Mouse (Mus musculus): Measurements from ENCODE around the gene Rpl18a. TPM values are rescaled to one million over a fixed set of nuclear protein-coding genes. Genes with fewer than 3 reads are reported as not detected.
A peak's percentile ranks its signal among the peaks of the same experiment; 100 is the strongest.

Rpl18a gene
- 6,537 and 6,664 TPM in 2 replicates for total RNA-seq (2014; fragmentation: Nextera tagmentation)
- 1,763 and 2,438 TPM in 2 replicates for total RNA-seq (2017)

DNA sequence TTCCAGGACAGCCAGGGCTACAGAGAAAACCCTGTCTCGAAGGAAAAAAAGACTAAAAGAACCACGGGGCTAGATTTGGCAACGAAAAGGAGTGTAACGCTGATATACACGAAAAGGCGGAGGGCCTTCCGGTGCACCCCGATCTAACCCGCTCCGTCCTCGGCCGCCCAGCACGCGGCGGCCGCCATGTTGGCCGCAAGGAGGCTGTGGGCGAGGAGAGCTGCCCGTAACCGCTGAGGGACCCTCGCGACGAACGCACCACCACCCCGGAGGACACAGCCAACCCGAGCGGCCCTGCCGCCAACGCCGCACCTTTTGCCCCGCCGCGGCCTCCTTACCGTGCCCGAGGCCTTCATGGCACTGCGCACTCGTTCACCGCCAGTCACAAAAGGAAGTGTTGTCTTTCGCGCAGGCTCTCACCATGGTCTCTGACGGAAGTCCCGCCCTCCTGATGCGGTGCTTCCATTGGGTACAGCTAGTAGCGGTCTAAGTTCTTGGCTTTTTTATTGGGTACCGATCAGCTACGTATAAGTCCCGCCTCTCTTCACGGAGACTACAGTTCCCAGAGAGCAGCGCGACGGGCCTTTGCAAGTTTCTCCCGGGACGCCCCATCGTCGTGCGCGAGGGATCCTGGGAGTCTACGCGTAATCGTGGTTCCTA, at the start of gene Rpl18a:
Gene Rpl18a, minus strand, starts transcription at position 392 of the 660 bp plus-strand sequence.
- ATAC-seq (replicated peaks; ENCODE audit: low FRiP score, low TSS enrichment, poor library complexity, severe bottlenecking), result peak; percentile 85

GRCm38 (mm10) chr8:70943187-70943586, 46.0 kb upstream of the Rpl18a start:
- ATAC-seq (replicated peaks; ENCODE audit: low FRiP score, low TSS enrichment, poor library complexity, severe bottlenecking), result no peak

- ATAC-seq (replicated peaks; ENCODE audit: low FRiP score, low TSS enrichment, poor library complexity, severe bottlenecking), result no peak
Observed at GRCm38 (mm10) chr8:70941478-70941877, 44.3 kb upstream of the Rpl18a start.

DNA sequence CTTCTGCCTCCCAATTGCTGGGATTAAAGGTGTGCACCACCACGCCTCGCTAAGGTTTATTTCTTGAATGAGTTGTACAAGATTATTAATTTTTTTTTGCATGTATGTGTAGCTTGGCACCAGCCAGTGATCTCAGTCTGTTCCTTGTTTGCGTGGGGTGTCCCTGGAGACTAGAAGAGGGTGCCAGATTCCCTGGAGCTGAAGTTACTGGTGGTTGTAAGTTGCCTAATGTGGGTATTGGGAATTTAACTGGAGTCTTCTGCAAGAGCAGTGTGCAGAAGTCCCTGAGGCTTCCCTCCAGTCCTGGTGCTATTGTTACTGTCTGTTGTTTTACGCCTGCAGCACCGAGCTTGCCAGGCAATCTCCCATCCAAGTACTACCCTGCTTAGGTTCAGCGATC, 40.0 kb upstream of the Rpl18a start:
- no peak for ATAC-seq (replicated peaks; ENCODE audit: low FRiP score, low TSS enrichment, poor library complexity, severe bottlenecking)

- ATAC-seq (replicated peaks; ENCODE audit: low FRiP score, low TSS enrichment, poor library complexity, severe bottlenecking), result no peak
Observed at GRCm38 (mm10) chr8:70934786-70935185, 37.6 kb upstream of the Rpl18a start.

DNA sequence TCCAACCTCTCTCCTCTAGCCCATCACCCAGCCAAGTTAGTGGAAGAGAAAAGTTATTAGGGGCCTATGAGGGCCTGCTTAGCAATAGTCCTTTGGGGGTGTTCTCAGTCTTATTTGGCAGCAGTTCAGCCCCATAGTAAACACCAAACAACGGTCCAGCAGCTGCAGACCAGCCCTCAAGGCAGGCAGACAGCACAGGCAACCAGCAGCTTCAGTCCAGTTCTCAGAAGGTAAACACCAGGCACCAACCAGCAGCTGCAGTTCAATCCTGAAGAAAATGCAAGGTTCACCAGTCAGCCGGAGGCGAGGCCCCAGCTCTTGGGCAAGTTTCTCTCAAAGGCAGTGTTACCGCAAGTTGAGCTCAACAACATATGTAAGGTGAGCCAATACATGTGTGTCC, 35.8 kb upstream of the Rpl18a start:
- no peak for ATAC-seq (replicated peaks; ENCODE audit: low FRiP score, low TSS enrichment, poor library complexity, severe bottlenecking)

GRCm38 (mm10) chr8:70931731-70932130, 34.5 kb upstream of the Rpl18a start:
- ATAC-seq (replicated peaks; ENCODE audit: low FRiP score, low TSS enrichment, poor library complexity, severe bottlenecking), result no peak

- no peak for ATAC-seq (replicated peaks; ENCODE audit: low FRiP score, low TSS enrichment, poor library complexity, severe bottlenecking)
Observed at GRCm38 (mm10) chr8:70928778-70929322, 31.6 kb upstream of the Rpl18a start.

- no peak for ATAC-seq (replicated peaks; ENCODE audit: low FRiP score, low TSS enrichment, poor library complexity, severe bottlenecking)
Observed at GRCm38 (mm10) chr8:70928096-70928495, 30.9 kb upstream of the Rpl18a start.

- ATAC-seq (replicated peaks; ENCODE audit: low FRiP score, low TSS enrichment, poor library complexity, severe bottlenecking), result no peak
Observed at GRCm38 (mm10) chr8:70926396-70926795, 29.2 kb upstream of the Rpl18a start.

GRCm38 (mm10) chr8:70925754-70926153, 28.5 kb upstream of the Rpl18a start:
- ATAC-seq (replicated peaks; ENCODE audit: low FRiP score, low TSS enrichment, poor library complexity, severe bottlenecking), result no peak

DNA sequence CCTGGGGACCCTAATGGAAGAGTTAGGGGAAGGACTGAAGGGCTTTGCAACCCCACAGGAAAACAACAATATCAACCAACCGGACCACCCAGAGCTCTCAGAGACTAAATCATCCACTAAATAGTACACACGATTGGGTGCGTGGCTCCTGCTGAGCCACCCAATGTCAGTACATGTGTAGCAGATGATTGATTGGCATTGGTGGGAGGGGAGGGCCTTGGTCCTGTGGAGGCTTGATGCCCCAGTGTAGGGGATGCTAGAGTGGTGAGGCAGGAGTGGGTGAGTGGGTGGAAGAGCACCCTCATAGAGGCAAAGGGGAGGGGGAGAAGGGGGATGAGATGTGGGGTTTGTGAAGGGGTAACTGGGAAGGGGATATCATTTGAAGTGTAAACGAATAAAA, 26.9 kb upstream of the Rpl18a start:
- no peak for ATAC-seq (replicated peaks; ENCODE audit: low FRiP score, low TSS enrichment, poor library complexity, severe bottlenecking)

DNA sequence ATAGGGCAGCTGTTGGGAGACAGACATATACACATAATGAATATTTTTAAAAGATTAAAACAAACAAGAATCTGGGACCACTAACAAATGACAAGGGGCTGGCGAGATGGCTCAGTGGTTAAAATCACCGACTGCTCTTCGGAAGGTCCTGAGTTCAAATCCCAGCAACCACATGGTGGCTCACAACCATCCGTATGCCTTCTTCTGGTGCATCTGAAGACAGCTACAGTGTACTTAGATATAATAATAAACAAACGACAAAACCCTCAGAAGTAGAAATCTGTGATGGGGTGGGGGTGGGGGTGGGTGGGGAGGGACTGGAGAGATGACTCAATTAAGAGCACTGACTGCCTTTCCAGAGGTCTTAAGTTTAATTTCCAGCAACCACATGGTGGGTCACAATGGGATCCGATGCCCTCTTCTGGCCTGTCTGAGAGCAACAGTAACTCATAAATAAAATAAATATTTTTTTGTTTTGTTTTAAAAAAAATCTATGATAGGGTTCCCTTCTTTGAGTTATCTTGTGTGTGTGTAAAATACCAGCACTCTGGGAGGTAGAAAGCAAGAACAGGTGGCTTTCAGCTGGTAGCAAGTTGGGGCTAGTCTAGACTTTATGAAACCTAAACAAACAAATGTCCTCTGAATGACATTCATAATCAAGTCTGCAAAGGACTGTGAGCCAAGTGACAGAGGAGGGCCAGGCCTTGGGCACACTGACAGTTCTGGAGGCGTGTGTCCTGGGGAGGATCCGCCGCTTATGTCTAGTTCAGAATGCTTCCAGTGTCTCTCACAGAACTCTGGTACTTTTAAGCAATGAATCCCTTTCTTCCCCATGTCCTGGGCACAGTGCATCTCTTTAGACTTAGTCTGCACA, 23.1 kb upstream of the Rpl18a start:
- no peak for ATAC-seq (replicated peaks; ENCODE audit: low FRiP score, low TSS enrichment, poor library complexity, severe bottlenecking)

- ATAC-seq (replicated peaks; ENCODE audit: low FRiP score, low TSS enrichment, poor library complexity, severe bottlenecking), result no peak
Observed at GRCm38 (mm10) chr8:70914704-70915103, 17.5 kb upstream of the Rpl18a start.

DNA sequence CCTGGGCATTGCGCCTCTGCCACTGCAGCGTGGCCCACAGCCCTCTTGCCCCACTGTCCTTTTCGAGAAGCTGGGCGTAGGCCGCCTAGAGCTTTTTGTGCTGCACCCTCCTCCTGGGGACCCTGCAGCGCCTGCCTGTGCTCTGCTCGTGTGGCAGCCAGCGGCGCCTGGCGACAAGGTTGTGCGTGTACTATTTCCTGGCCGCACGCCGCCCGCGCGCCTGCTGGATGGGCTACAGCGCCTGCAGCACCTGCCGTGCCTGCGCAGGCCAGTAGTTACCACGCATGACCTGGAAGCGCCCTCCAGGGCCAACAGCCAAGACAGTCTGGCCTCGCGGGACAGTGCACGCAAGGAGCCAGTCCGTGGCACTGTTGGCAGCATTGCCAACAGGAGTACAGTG, 16.3 kb upstream of the Rpl18a start:
- no peak for ATAC-seq (replicated peaks; ENCODE audit: low FRiP score, low TSS enrichment, poor library complexity, severe bottlenecking)

DNA sequence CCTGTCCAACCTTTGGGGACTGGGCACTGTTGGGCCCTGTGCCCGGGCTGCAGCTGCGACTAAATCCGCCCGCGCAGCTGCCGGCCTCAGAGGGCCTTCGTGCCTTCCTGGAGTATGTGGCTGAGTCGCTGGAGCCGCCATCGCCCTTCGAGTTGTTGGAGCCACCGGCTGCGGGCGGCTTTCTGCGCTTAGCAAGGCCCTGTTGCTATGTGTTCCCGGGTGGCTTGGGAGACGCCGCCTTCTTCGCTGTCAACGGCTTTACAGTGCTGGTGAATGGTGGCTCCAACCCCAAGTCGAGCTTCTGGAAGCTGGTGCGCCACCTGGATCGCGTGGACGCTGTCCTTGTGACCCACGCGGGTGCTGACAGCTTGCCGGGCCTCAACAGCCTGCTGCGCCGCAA, 15.7 kb upstream of the Rpl18a start:
- ATAC-seq (replicated peaks; ENCODE audit: low FRiP score, low TSS enrichment, poor library complexity, severe bottlenecking), result no peak

GRCm38 (mm10) chr8:70911596-70911995, 14.4 kb upstream of the Rpl18a start:
- ATAC-seq (replicated peaks; ENCODE audit: low FRiP score, low TSS enrichment, poor library complexity, severe bottlenecking), result peak; percentile 45; the same call in 1 of the 2 replicates

GRCm38 (mm10) chr8:70907518-70907917, 10.3 kb upstream of the Rpl18a start:
- ATAC-seq (replicated peaks; ENCODE audit: low FRiP score, low TSS enrichment, poor library complexity, severe bottlenecking), result peak; percentile 47

GRCm38 (mm10) chr8:70905831-70906736, 8.9 kb upstream of the Rpl18a start, which contains the start of gene Map1s:
Gene Map1s (plus strand): TSS chr8:70905932.
- peak; percentile 64 for ATAC-seq (replicated peaks; ENCODE audit: low FRiP score, low TSS enrichment, poor library complexity, severe bottlenecking)
